Mouse (Mus musculus): ENCODE results near the gene Arhgap20. TPM values are rescaled to one million over a fixed set of nuclear protein-coding genes. Genes with fewer than 3 reads are reported as not detected.

The Arhgap20 gene
- polyA plus RNA-seq (2017; shearing (Covaris generic)), result 0.39 TPM

GRCm38 (mm10) chr9:51764921-51765416, at the start of gene Arhgap20:
Arhgap20 (plus strand) TSS chr9:51765337.

Other genes with a start within 250 kb of the Arhgap20 start
- 29.4 TPM for gene Fdx1, start 198.2 kb downstream of the Arhgap20 start, polyA plus RNA-seq (2017; shearing (Covaris generic))

All from effector memory CD4-positive, alpha-beta T cell, adult 7 months (primary cell).